Mouse (Mus musculus) bone marrow, adult 2 months (tissue): ENCODE results near the gene Grik1. TPM values are rescaled to one million over a fixed set of nuclear protein-coding genes. Genes with fewer than 3 reads are reported as not detected.

Source experiments
- H3K27ac ChIP-seq: fragments of 200-500 bp; 2 replicates; pipeline ENCODE4 v1.5.1; 2012; ENCODE audit warnings: low read depth, mild to moderate bottlenecking, control low read depth, inconsistent platforms, low read length; ENCODE audit not compliant: control insufficient read depth, poor library complexity, insufficient read depth
- H3K4me1 ChIP-seq: fragments of 200-500 bp; 2 replicates; pipeline ENCODE4 v1.6.1; 2011; ENCODE audit warnings: low read length; ENCODE audit not compliant: control insufficient read depth, insufficient read depth
- H3K4me3 ChIP-seq: fragments of 200-500 bp; replicated peaks from 2 replicates; pipeline ENCODE3; 2011; ENCODE audit warnings: mild to moderate bottlenecking, low read depth, low read length, control low read depth; ENCODE audit not compliant: control insufficient read depth
- CTCF ChIP-seq: fragments of 200-500 bp; IDR thresholded peaks from 2 replicates; pipeline ENCODE4 v1.5.1; 2011; ENCODE audit warnings: low read length, control low read depth; ENCODE audit not compliant: control insufficient read depth, insufficient read depth
- POLR2A ChIP-seq: fragments of 200-500 bp; IDR thresholded peaks from 2 replicates; pipeline ENCODE4 v1.6.1; 2011; ENCODE audit warnings: low read depth, mild to moderate bottlenecking, control low read depth, low read length, borderline replicate concordance; ENCODE audit not compliant: control insufficient read depth
- WGBS: fragments of 180-500 bp; shearing (Covaris S2); methylation state at CpG from one replicate; pipeline ENCODE4 v1.1.7; 2018; 5-methylcytosine and 5-hydroxymethylcytosine counted together
- polyA plus RNA-seq: library from polyadenylated mRNA; stranded (reverse); fragments of >200 nt; gene quantifications from 2 replicates; pipeline ENCODE4 v1.2.4, GENCODE M21; 2011; ENCODE audit warnings: low replicate concordance; ENCODE audit not compliant: missing spikeins, insufficient read depth, insufficient read length

Gene Grik1
- polyA plus RNA-seq, 1 experiment = not detected

GRCm38 (mm10) chr16:87934685-87935084, 355.4 kb downstream of the Grik1 start:
- 77% methylated on average over 1 of the region's 1 CpGs for WGBS
- Histone ChIP-seq H3K4me3 (no peak overlapping the region), H3K27ac (no peak overlapping the region), H3K4me1 (no peaks in the 10 kb centered on the region)
- no peak for TF ChIP-seq CTCF
- TF ChIP-seq POLR2A = no peak

- Histone ChIP-seq H3K4me3 (no peak overlapping the region), H3K4me1 (no peaks in the 10 kb centered on the region), H3K27ac (no peak overlapping the region)
- TF ChIP-seq POLR2A (no peak), CTCF (no peak)
- 78% methylated on average over 2 of the region's 2 CpGs for WGBS
Measured at GRCm38 (mm10) chr16:87931358-87931757, 358.7 kb downstream of the Grik1 start.

GRCm38 (mm10) chr16:87930519-87930918, 359.5 kb downstream of the Grik1 start:
- TF ChIP-seq POLR2A (no peak), CTCF (no peak)
- Histone ChIP-seq H3K4me3 (no peak overlapping the region), H3K27ac (no peak overlapping the region), H3K4me1 (no peaks in the 10 kb centered on the region)
- WGBS = 71% methylated on average over 3 of the region's 3 CpGs

GRCm38 (mm10) chr16:87928671-87929070, 361.4 kb downstream of the Grik1 start:
- no peak for TF ChIP-seq CTCF
- no peak for TF ChIP-seq POLR2A
- no peak overlapping the region for H3K4me3 ChIP-seq
- no peaks in the 10 kb centered on the region for H3K4me1 ChIP-seq
- 79% methylated on average over 1 of the region's 1 CpGs for WGBS
- no peak overlapping the region for H3K27ac ChIP-seq

- H3K27ac ChIP-seq = no peak overlapping the region
- TF ChIP-seq POLR2A = no peak
- TF ChIP-seq CTCF = no peak
- H3K4me3 ChIP-seq = no peak overlapping the region
- 73% methylated on average over 4 of the region's 4 CpGs for WGBS
- no peaks in the 10 kb centered on the region for H3K4me1 ChIP-seq
Measured at GRCm38 (mm10) chr16:87917897-87918296, 372.2 kb downstream of the Grik1 start.

GRCm38 (mm10) chr16:87917157-87917546, 372.9 kb downstream of the Grik1 start:
- Histone ChIP-seq H3K27ac (no peak overlapping the region), H3K4me1 (no peaks in the 10 kb centered on the region), H3K4me3 (no peak overlapping the region)
- TF ChIP-seq CTCF (no peak), POLR2A (no peak)
- WGBS = 72% methylated on average over 1 of the region's 1 CpGs

- WGBS = 61% methylated on average over 6 of the region's 6 CpGs
- no peak for TF ChIP-seq POLR2A
- no peak for TF ChIP-seq CTCF
- Histone ChIP-seq H3K4me3 (no peak overlapping the region), H3K27ac (no peak overlapping the region), H3K4me1 (no peaks in the 10 kb centered on the region)
Measured at GRCm38 (mm10) chr16:87916209-87917156, 373.6 kb downstream of the Grik1 start.

GRCm38 (mm10) chr16:87915156-87915555, 374.9 kb downstream of the Grik1 start:
- Histone ChIP-seq H3K4me1 (no peaks in the 10 kb centered on the region), H3K27ac (no peak overlapping the region), H3K4me3 (no peak overlapping the region)
- TF ChIP-seq POLR2A (no peak), CTCF (no peak)
- WGBS = 58% methylated on average over 4 of the region's 4 CpGs

- Histone ChIP-seq H3K4me3 (no peak overlapping the region), H3K27ac (no peak overlapping the region), H3K4me1 (no peaks in the 10 kb centered on the region)
- WGBS = 81% methylated on average over 5 of the region's 5 CpGs
- TF ChIP-seq POLR2A (no peak), CTCF (no peak)
Measured at GRCm38 (mm10) chr16:87913781-87914180, 376.3 kb downstream of the Grik1 start.
